Mouse (Mus musculus) hindbrain, postnatal 0 days (tissue): ENCODE measurements at regions not wholly inside any gene's neighbourhood (a gene's known extent, or its start where the extent isn't known, plus 50 kb on each side); places are given as distances from the start of the nearest gene placed in this dataset.

Experiments used
- ATAC-seq: fragments of 200-750 bp; cut with Nextera tagmentation; 2 replicates; pipeline ENCODE4 v1.8.0; 2017; ENCODE audit warnings: mild to moderate bottlenecking, moderate TSS enrichment, moderate library complexity
- DNase-seq: peaks from one replicate; pipeline ENCODE4 v3.0.0-alpha.2; 2015; ENCODE audit warnings: low spot score
- H3K27ac ChIP-seq: fragments of 300-500 bp; sonication (generic); 2 replicates; pipeline ENCODE4 v1.5.1; 2014; ENCODE audit warnings: mild to moderate bottlenecking
- H3K27me3 ChIP-seq: fragments of 300-500 bp; sonication (generic); 2 replicates; pipeline ENCODE4 v1.6.1; 2014; ENCODE audit warnings: low read length, mixed read lengths; ENCODE audit not compliant: insufficient read depth
- H3K36me3 ChIP-seq: fragments of 300-500 bp; sonication (generic); 2 replicates; pipeline ENCODE4 v1.6.1; 2014; ENCODE audit warnings: low read length, mixed read lengths; ENCODE audit not compliant: insufficient read depth
- H3K4me1 ChIP-seq: fragments of 300-500 bp; sonication (generic); 2 replicates; pipeline ENCODE4 v1.6.1; 2014; ENCODE audit warnings: antibody characterized with exemption, low read length, mixed read lengths; ENCODE audit not compliant: insufficient read depth
- H3K4me2 ChIP-seq: fragments of 300-500 bp; sonication (generic); 2 replicates; pipeline ENCODE4 v1.6.1; 2014; ENCODE audit warnings: low read depth, mild to moderate bottlenecking, low read length, moderate library complexity, mixed read lengths
- H3K4me3 ChIP-seq: fragments of 300-500 bp; sonication (generic); 2 replicates; pipeline ENCODE4 v1.5.1; 2014; ENCODE audit warnings: low read length
- H3K9ac ChIP-seq: fragments of 300-500 bp; sonication (generic); replicated peaks from 2 replicates; pipeline ENCODE4 v1.6.1; 2014; ENCODE audit warnings: mild to moderate bottlenecking, low read length, moderate library complexity, mixed read lengths
- H3K9me3 ChIP-seq: fragments of 300-500 bp; sonication (generic); 2 replicates; pipeline ENCODE4 v1.6.1; 2016; ENCODE audit warnings: low read length, mixed read lengths
- CTCF ChIP-seq: IDR thresholded peaks from 2 replicates; pipeline ENCODE4 v1.5.1; 2016; ENCODE audit warnings: antibody characterized with exemption, control low read depth, low read depth
- WGBS: fragments of 180-500 bp; shearing (Covaris S2); extraction: QIAGEN DNeasy Blood & Tissue Kit; methylation state at CpG from one replicate; pipeline ENCODE4 v1.1.7; 2014; 5-methylcytosine and 5-hydroxymethylcytosine counted together

GRCm38 (mm10) chr2:28326682-28327081, 119.9 kb upstream of the Ppp1r26 start:
- TF ChIP-seq CTCF, result no peak
- WGBS, result 76% methylated on average over 3 of the region's 3 CpGs
- H3K27me3 ChIP-seq, result no peaks in the 10 kb centered on the region
- no peak overlapping the region for H3K4me3 ChIP-seq
- no peak overlapping the region for H3K9ac ChIP-seq
- DNase-seq, result no peak
- H3K36me3 ChIP-seq, result no peaks in the 10 kb centered on the region
- no peak overlapping the region for H3K4me2 ChIP-seq
- peak overlapping the region; percentile 26; the same call in 1 of the 2 replicates for H3K27ac ChIP-seq
- H3K4me1 ChIP-seq, result peaks cover 23% of the 10 kb centered on the region
- no peaks in the 10 kb centered on the region for H3K9me3 ChIP-seq
- ATAC-seq, result no peak

GRCm38 (mm10) chr2:28329130-28329529, 117.5 kb upstream of the Ppp1r26 start:
- DNase-seq (no peak), ATAC-seq (no peak)
- Histone ChIP-seq H3K4me2 (no peak overlapping the region), H3K9me3 (no peaks in the 10 kb centered on the region), H3K9ac (no peak overlapping the region), H3K36me3 (no peaks in the 10 kb centered on the region), H3K4me3 (no peak overlapping the region), H3K27me3 (no peaks in the 10 kb centered on the region), H3K4me1 (peaks cover 23% of the 10 kb centered on the region), H3K27ac (0 out of 2 replicates have a peak overlapping the region, but pooled peaks have one; percentile 15)
- no peak for TF ChIP-seq CTCF
- 74% methylated on average over 5 of the region's 5 CpGs for WGBS

- ATAC-seq (peak; percentile 65), DNase-seq (peak; percentile 82)
- H3K4me1 ChIP-seq, result peaks cover 17% of the 10 kb centered on the region
- no peaks in the 10 kb centered on the region for H3K9me3 ChIP-seq
- no peak overlapping the region for H3K9ac ChIP-seq
- H3K4me2 ChIP-seq, result no peak overlapping the region
- TF ChIP-seq CTCF, result no peak
- WGBS, result 22% methylated on average over 9 of the region's 9 CpGs
- H3K27me3 ChIP-seq, result no peaks in the 10 kb centered on the region
- no peaks in the 10 kb centered on the region for H3K36me3 ChIP-seq
- H3K4me3 ChIP-seq, result no peak overlapping the region
- peak overlapping the region; percentile 38; the same call in 1 of the 2 replicates for H3K27ac ChIP-seq
Measured at GRCm38 (mm10) chr2:28335141-28335789, 111.3 kb upstream of the Ppp1r26 start.

GRCm38 (mm10) chr2:28335810-28336209, 110.8 kb upstream of the Ppp1r26 start:
- Histone ChIP-seq H3K9me3 (no peaks in the 10 kb centered on the region), H3K4me1 (peaks cover 17% of the 10 kb centered on the region), H3K4me3 (no peak overlapping the region), H3K4me2 (no peak overlapping the region), H3K27ac (peak overlapping the region; percentile 38; the same call in 1 of the 2 replicates), H3K36me3 (no peaks in the 10 kb centered on the region), H3K27me3 (no peaks in the 10 kb centered on the region), H3K9ac (no peak overlapping the region)
- DNase-seq, result no peak
- 51% methylated on average over 3 of the region's 3 CpGs for WGBS
- no peak for TF ChIP-seq CTCF
- ATAC-seq, result 0 out of 2 replicates have a peak, but pooled peaks have one; percentile 8

GRCm38 (mm10) chr2:28336349-28337309, 110.0 kb upstream of the Ppp1r26 start:
- Histone ChIP-seq H3K27me3 (no peaks in the 10 kb centered on the region), H3K4me1 (peaks cover 17% of the 10 kb centered on the region), H3K4me3 (no peak overlapping the region), H3K9me3 (no peaks in the 10 kb centered on the region), H3K4me2 (no peak overlapping the region), H3K27ac (no peak overlapping the region), H3K36me3 (no peaks in the 10 kb centered on the region), H3K9ac (no peak overlapping the region)
- WGBS, result 51% methylated on average over 17 of the region's 17 CpGs
- ATAC-seq (no peak), DNase-seq (no peak)
- no peak for TF ChIP-seq CTCF

GRCm38 (mm10) chr2:28337561-28337960, 109.0 kb upstream of the Ppp1r26 start:
- 82% methylated on average over 5 of the region's 5 CpGs for WGBS
- Histone ChIP-seq H3K4me2 (no peak overlapping the region), H3K27me3 (no peaks in the 10 kb centered on the region), H3K36me3 (no peaks in the 10 kb centered on the region), H3K4me3 (no peak overlapping the region), H3K9me3 (no peaks in the 10 kb centered on the region), H3K4me1 (peaks cover 17% of the 10 kb centered on the region), H3K9ac (no peak overlapping the region), H3K27ac (no peak overlapping the region)
- DNase-seq, result no peak
- no peak for TF ChIP-seq CTCF
- no peak for ATAC-seq

- TF ChIP-seq CTCF, result no peak
- H3K27ac ChIP-seq, result no peak overlapping the region
- 93% methylated on average over 2 of the region's 2 CpGs for WGBS
- H3K4me2 ChIP-seq, result no peak overlapping the region
- H3K36me3 ChIP-seq, result no peaks in the 10 kb centered on the region
- DNase-seq (no peak), ATAC-seq (no peak)
- no peak overlapping the region for H3K9ac ChIP-seq
- no peaks in the 10 kb centered on the region for H3K27me3 ChIP-seq
- no peaks in the 10 kb centered on the region for H3K9me3 ChIP-seq
- peaks cover 7% of the 10 kb centered on the region; the same call in 1 of the 2 replicates for H3K4me1 ChIP-seq
- no peak overlapping the region for H3K4me3 ChIP-seq
Measured at GRCm38 (mm10) chr2:28341304-28341703, 105.3 kb upstream of the Ppp1r26 start.
